Mouse (Mus musculus) gastrocnemius, adult 2 months (tissue): Measurements from ENCODE around the gene Pcbp1. TPM values are rescaled to one million over a fixed set of nuclear protein-coding genes. Genes with fewer than 3 reads are reported as not detected.

Experiments used
- DNase-seq: peaks from one replicate; pipeline ENCODE4 v3.0.0; 2022
- H3K27ac ChIP-seq: fragments of 200-600 bp; 2 replicates; pipeline ENCODE4 v1.8.1; 2022; ENCODE audit warnings: mild to moderate bottlenecking
- H3K4me3 ChIP-seq: fragments of 200-600 bp; 2 replicates; pipeline ENCODE4 v1.8.1; 2022; ENCODE audit warnings: mild to moderate bottlenecking, moderate library complexity
- CTCF ChIP-seq: fragments of 200-600 bp; IDR thresholded peaks from 2 replicates; pipeline ENCODE4 v1.8.1; 2022; ENCODE audit warnings: antibody characterized with exemption, mild to moderate bottlenecking, moderate library complexity
- intact Hi-C: fragments of 180-260 bp; cut with DNase I; formaldehyde crosslinking; loops from one replicate; pipeline ENCODE4 v1.15.1; 2025
- total RNA-seq, 2 experiments: library from RNA; stranded (reverse); gene quantifications; 2 replicates each; pipeline ENCODE4 v1.2.3; 2021

Gene Pcbp1
- total RNA-seq, 2 experiments from 2014 or later: 121 to 128 TPM

- no peak overlapping the region for H3K4me3 ChIP-seq
- intact Hi-C loops: no loop called here
- no peak overlapping the region for H3K27ac ChIP-seq
- no peak for DNase-seq
- TF ChIP-seq CTCF: no peak
Measured at GRCm38 (mm10) chr6:86519767-86520345, 6.3 kb downstream of the Pcbp1 start.

- no peak for TF ChIP-seq CTCF
- peak overlapping the region; percentile 71 for H3K4me3 ChIP-seq
- intact Hi-C loops: no loop called here
- peak overlapping the region; percentile 94 for H3K27ac ChIP-seq
- DNase-seq: peak; percentile 62
Measured at GRCm38 (mm10) chr6:86516021-86516420, 10.1 kb downstream of the Pcbp1 start.

GRCm38 (mm10) chr6:86513296-86513695 lies 12.8 kb downstream of the Pcbp1 start:
- no peak for TF ChIP-seq CTCF
- intact Hi-C loops: no loop called here
- no peak for DNase-seq
- H3K4me3 ChIP-seq: no peak overlapping the region
- no peak overlapping the region for H3K27ac ChIP-seq

- Histone ChIP-seq H3K4me3 (no peak overlapping the region), H3K27ac (no peak overlapping the region)
- intact Hi-C loops: no loop called here
- TF ChIP-seq CTCF: no peak
- no peak for DNase-seq
Measured at GRCm38 (mm10) chr6:86510979-86511378, 15.1 kb downstream of the Pcbp1 start.

GRCm38 (mm10) chr6:86509866-86510200 lies 16.3 kb downstream of the Pcbp1 start:
- no peak for DNase-seq
- Histone ChIP-seq H3K4me3 (no peak overlapping the region), H3K27ac (no peak overlapping the region)
- intact Hi-C loops: no loop called here
- TF ChIP-seq CTCF: no peak

GRCm38 (mm10) chr6:86509194-86509865 lies 16.8 kb downstream of the Pcbp1 start:
- no peak for TF ChIP-seq CTCF
- intact Hi-C loops: no loop called here
- DNase-seq: no peak
- H3K4me3 ChIP-seq: no peak overlapping the region
- no peak overlapping the region for H3K27ac ChIP-seq

GRCm38 (mm10) chr6:86508736-86509135 lies 17.4 kb downstream of the Pcbp1 start:
- Histone ChIP-seq H3K27ac (no peak overlapping the region), H3K4me3 (no peak overlapping the region)
- intact Hi-C loops: no loop called here
- no peak for DNase-seq
- TF ChIP-seq CTCF: no peak

GRCm38 (mm10) chr6:86507116-86507515 lies 19.0 kb downstream of the Pcbp1 start:
- H3K4me3 ChIP-seq: no peak overlapping the region
- intact Hi-C loops: no loop called here
- no peak overlapping the region for H3K27ac ChIP-seq
- no peak for TF ChIP-seq CTCF
- DNase-seq: no peak

GRCm38 (mm10) chr6:86506309-86506708 lies 19.8 kb downstream of the Pcbp1 start:
- DNase-seq: no peak
- no peak for TF ChIP-seq CTCF
- intact Hi-C loops: no loop called here
- H3K4me3 ChIP-seq: no peak overlapping the region
- no peak overlapping the region for H3K27ac ChIP-seq

GRCm38 (mm10) chr6:86505671-86506070 lies 20.4 kb downstream of the Pcbp1 start:
- no peak overlapping the region for H3K27ac ChIP-seq
- TF ChIP-seq CTCF: no peak
- intact Hi-C loops: no loop called here
- H3K4me3 ChIP-seq: no peak overlapping the region
- no peak for DNase-seq

GRCm38 (mm10) chr6:86503513-86503912 lies 22.6 kb downstream of the Pcbp1 start:
- intact Hi-C loops: no loop called here

GRCm38 (mm10) chr6:86499571-86500109 lies 26.5 kb downstream of the Pcbp1 start:
- DNase-seq: no peak
- H3K4me3 ChIP-seq: no peak overlapping the region
- intact Hi-C loops: no loop called here
- no peak overlapping the region for H3K27ac ChIP-seq
- TF ChIP-seq CTCF: no peak

More at GRCm38 (mm10) chr6:86503513-86503912, 22.6 kb downstream of the Pcbp1 start:
- no peak overlapping the region for H3K4me3 ChIP-seq
- DNase-seq: no peak
- TF ChIP-seq CTCF: no peak
- no peak overlapping the region; the same call in 1 of the 2 replicates for H3K27ac ChIP-seq

- Histone ChIP-seq H3K4me3 (peak overlapping the region; percentile 69), H3K27ac (peak overlapping the region; percentile 86)
- intact Hi-C loops: no loop called here
- no peak for DNase-seq
- TF ChIP-seq CTCF: no peak
Measured at GRCm38 (mm10) chr6:86497942-86498732, 28.0 kb downstream of the Pcbp1 start.
